Mouse (Mus musculus) heart, adult 2 months (tissue): ENCODE results near the gene Eps15l1. TPM values are rescaled to one million over a fixed set of nuclear protein-coding genes. Genes with fewer than 3 reads are reported as not detected.

ENCODE experiments used
- DNase-seq, 2 experiments: peaks; one replicate each; pipeline ENCODE4 v3.0.0; 2021
- H3K27ac ChIP-seq: fragments of 200-600 bp; 2 replicates; pipeline ENCODE4 v1.8.1; 2022
- H3K27me3 ChIP-seq: fragments of 200-500 bp; 2 replicates; pipeline ENCODE4 v1.6.1; 2012; ENCODE audit warnings: mild to moderate bottlenecking, low read length, inconsistent platforms, mixed read lengths; ENCODE audit not compliant: control insufficient read depth, insufficient read depth
- H3K36me3 ChIP-seq: fragments of 200-500 bp; 2 replicates; pipeline ENCODE4 v1.6.1; 2012; ENCODE audit warnings: low read length, inconsistent platforms; ENCODE audit not compliant: control insufficient read depth, insufficient read depth
- H3K4me1 ChIP-seq: fragments of 200-500 bp; 2 replicates; pipeline ENCODE4 v1.6.1; 2011; ENCODE audit warnings: low read length; ENCODE audit not compliant: control insufficient read depth, insufficient read depth
- H3K4me3 ChIP-seq: fragments of 200-600 bp; 2 replicates; pipeline ENCODE4 v1.8.1; 2022
- H3K79me2 ChIP-seq: fragments of 200-500 bp; replicated peaks from 2 replicates; pipeline ENCODE4 v1.6.1; 2012; ENCODE audit warnings: mild to moderate bottlenecking, inconsistent platforms, low read length, moderate library complexity, mixed read lengths; ENCODE audit not compliant: control insufficient read depth, insufficient read depth
- H3K9ac ChIP-seq: fragments of 200-500 bp; 2 replicates; pipeline ENCODE4 v1.6.1; 2012; ENCODE audit warnings: low read depth, mild to moderate bottlenecking, control low read depth, inconsistent platforms, low read length, mixed read lengths
- CTCF ChIP-seq: fragments of 200-600 bp; IDR thresholded peaks from 2 replicates; pipeline ENCODE4 v1.8.1; 2022; ENCODE audit warnings: antibody characterized with exemption, mild to moderate bottlenecking, moderate library complexity
- EP300 ChIP-seq: fragments of 200-500 bp; IDR thresholded peaks from 2 replicates; pipeline ENCODE4 v1.6.1; 2011; ENCODE audit warnings: low read depth, low read length, control low read depth; ENCODE audit not compliant: insufficient read depth
- POLR2A ChIP-seq: fragments of 200-500 bp; IDR thresholded peaks from 2 replicates; pipeline ENCODE4 v1.6.1; 2011; ENCODE audit warnings: mild to moderate bottlenecking, low read depth, low read length, control low read depth; ENCODE audit not compliant: insufficient read depth
- WGBS: fragments of 180-500 bp; shearing (Covaris S2); methylation state at CpG from one replicate; pipeline ENCODE4 v1.1.7; 2018; 5-methylcytosine and 5-hydroxymethylcytosine counted together
- intact Hi-C: fragments of 180-260 bp; cut with DNase I; formaldehyde crosslinking; loops from one replicate; pipeline ENCODE4 v1.15.1; 2025
- polyA plus RNA-seq: library from polyadenylated mRNA; depleted of rRNA; stranded (reverse); fragments of >200 nt; gene quantifications from 2 replicates; pipeline ENCODE4 v1.2.3, GENCODE M21; 2012
- total RNA-seq, 2 experiments: library from RNA; stranded (reverse); gene quantifications; 2 replicates each; pipeline ENCODE4 v1.2.3; 2021

Eps15l1 gene
- total and polyA plus RNA-seq, 3 experiments: 34.0 to 39.6 (median 36.2) TPM

- Histone ChIP-seq H3K4me3 (no peak overlapping the region), H3K79me2 (no peaks in the 10 kb centered on the region), H3K36me3 (no peaks in the 10 kb centered on the region), H3K27me3 (no peaks in the 10 kb centered on the region), H3K9ac (no peak overlapping the region), H3K27ac (no peak overlapping the region), H3K4me1 (no peaks in the 10 kb centered on the region)
- no peak for TF ChIP-seq CTCF
- TF ChIP-seq POLR2A: no peak
- TF ChIP-seq EP300: no peak
- WGBS: 91% methylated on average over 5 of the region's 5 CpGs
- DNase-seq: no peak
- intact Hi-C loops: no loop called here
Measured at GRCm38 (mm10) chr8:72376309-72376708, 45.0 kb downstream of the Eps15l1 start.

GRCm38 (mm10) chr8:72375161-72375560 is 46.1 kb downstream of the Eps15l1 start:
- TF ChIP-seq POLR2A (no peak), EP300 (no peak), CTCF (no peak)
- 46% methylated on average over 5 of the region's 5 CpGs for WGBS
- intact Hi-C loops: no loop called here

GRCm38 (mm10) chr8:72372311-72372710 is 48.9 kb downstream of the Eps15l1 start:
- WGBS: 87% methylated on average over 4 of the region's 4 CpGs
- no peaks in the 10 kb centered on the region for H3K36me3 ChIP-seq

More at GRCm38 (mm10) chr8:72375161-72375560, 46.1 kb downstream of the Eps15l1 start:
- Histone ChIP-seq H3K27ac (no peak overlapping the region), H3K4me1 (no peaks in the 10 kb centered on the region), H3K36me3 (no peaks in the 10 kb centered on the region), H3K9ac (no peak overlapping the region), H3K27me3 (no peaks in the 10 kb centered on the region), H3K4me3 (no peak overlapping the region), H3K79me2 (no peaks in the 10 kb centered on the region)
- no peak for DNase-seq

GRCm38 (mm10) chr8:72371356-72371755 is 49.9 kb downstream of the Eps15l1 start:
- Histone ChIP-seq H3K4me1 (no peaks in the 10 kb centered on the region), H3K36me3 (no peaks in the 10 kb centered on the region), H3K27me3 (no peaks in the 10 kb centered on the region), H3K4me3 (no peak overlapping the region), H3K79me2 (no peaks in the 10 kb centered on the region), H3K9ac (no peak overlapping the region), H3K27ac (no peak overlapping the region)
- intact Hi-C loops: no loop called here
- no peak for DNase-seq
- 77% methylated on average over 3 of the region's 3 CpGs for WGBS
- no peak for TF ChIP-seq EP300

More at GRCm38 (mm10) chr8:72372311-72372710, 48.9 kb downstream of the Eps15l1 start:
- Histone ChIP-seq H3K9ac (no peak overlapping the region), H3K27me3 (no peaks in the 10 kb centered on the region), H3K79me2 (no peaks in the 10 kb centered on the region), H3K27ac (no peak overlapping the region), H3K4me3 (no peak overlapping the region), H3K4me1 (no peaks in the 10 kb centered on the region)
- no peak for DNase-seq
- intact Hi-C loops: no loop called here
- TF ChIP-seq EP300 (no peak), POLR2A (no peak), CTCF (no peak)

GRCm38 (mm10) chr8:72366435-72366834 is 54.8 kb downstream of the Eps15l1 start:
- no peak for TF ChIP-seq EP300
- no peak for TF ChIP-seq CTCF
- no peak for TF ChIP-seq POLR2A
- no peak overlapping the region for H3K27ac ChIP-seq
- no peaks in the 10 kb centered on the region for H3K27me3 ChIP-seq
- peaks cover 3% of the 10 kb centered on the region for H3K36me3 ChIP-seq
- no peak overlapping the region for H3K4me3 ChIP-seq
- no peak overlapping the region for H3K9ac ChIP-seq
- peaks cover 13% of the 10 kb centered on the region for H3K4me1 ChIP-seq
- DNase-seq: no peak
- no peaks in the 10 kb centered on the region for H3K79me2 ChIP-seq
- intact Hi-C loops: loop anchor here (5.0 kb wide), 1 partner anchor 124 kb away; the partner anchor contains the start of gene Ap1m1
- WGBS: 85% methylated on average over 2 of the region's 2 CpGs

GRCm38 (mm10) chr8:72365826-72366225 is 55.4 kb downstream of the Eps15l1 start:
- H3K4me3 ChIP-seq: no peak overlapping the region
- peaks cover 13% of the 10 kb centered on the region for H3K4me1 ChIP-seq
- no peaks in the 10 kb centered on the region for H3K27me3 ChIP-seq
- H3K36me3 ChIP-seq: peaks cover 3% of the 10 kb centered on the region
- WGBS: 3% methylated on average over 3 of the region's 3 CpGs
- peak overlapping the region; percentile 49; the same call in 1 of the 2 replicates for H3K9ac ChIP-seq
- intact Hi-C loops: loop anchor here (1.0 to 5.0 kb wide), 5 partner anchors 30 to 189 kb away; partner anchors contain the start of gene Ap1m1
- peak; percentile 87 to 89 for DNase-seq
- TF ChIP-seq CTCF (no peak; the same call in none of the 2 replicates), EP300 (peak; percentile 97), POLR2A (no peak)
- H3K79me2 ChIP-seq: no peaks in the 10 kb centered on the region
- H3K27ac ChIP-seq: peak overlapping the region; percentile 18
